9 mouse cellular contexts compared by ENCODE assay signal in genomic region chr17:27048445-27049239, GRCm38 (mm10). TPM values are rescaled to one million over a fixed set of nuclear protein-coding genes. Genes with fewer than 3 reads are reported as not detected.
DNase-seq lines count a peak whose midpoint lies in the region; ATAC-seq and TF ChIP-seq lines count a peak whose summit lies in the region.
"Had no signal": no experiment of that assay in that cellular context is flagged by ENCODE, and none has a peak within 500 bp of the region (broad histone marks: within the 10 kb centered on the region; RNA-seq: fewer than 3 reads in every experiment).

No protein-coding gene starts in this region.

- H3K4me2 ChIP-seq in liver, postnatal 0 days (ENCODE audit: low read depth, low read length) = no peak overlapping the region
- no peak overlapping the region for H3K4me2 ChIP-seq in embryonic facial prominence, embryonic 11.5 days (ENCODE audit: low read depth, low read length)
- H3K4me2 ChIP-seq in neural tube, embryonic 11.5 days (ENCODE audit: low read depth) = no peak overlapping the region
- H3K4me2 ChIP-seq: hindbrain, embryonic 15.5 days had no signal

- 0 out of 2 replicates have a peak overlapping the region, but pooled peaks have one; percentile 8 for H3K27ac ChIP-seq in liver, postnatal 0 days (ENCODE audit: low read depth)
- peak overlapping the region; percentile 38; the same call in 1 of the 2 replicates for H3K27ac ChIP-seq in embryonic facial prominence, embryonic 11.5 days (replicated peaks; ENCODE audit: low read depth, low read length)
- peak overlapping the region; percentile 49; the same call in 1 of the 2 replicates for H3K27ac ChIP-seq in neural tube, embryonic 11.5 days (ENCODE audit: low read depth, low read length)
- H3K27ac ChIP-seq: hindbrain, embryonic 15.5 days; macrophage had no signal

- H3K27me3 ChIP-seq in liver, postnatal 0 days (ENCODE audit: insufficient read depth, low read length) = no peaks in the 10 kb centered on the region
- no peaks in the 10 kb centered on the region for H3K27me3 ChIP-seq in embryonic facial prominence, embryonic 11.5 days (ENCODE audit: control insufficient read depth, insufficient read depth, low read length)
- no peaks in the 10 kb centered on the region for H3K27me3 ChIP-seq in neural tube, embryonic 11.5 days (ENCODE audit: control insufficient read depth, insufficient read depth, low read length)

- TF ChIP-seq CTCF in liver, postnatal 0 days (IDR thresholded peaks at IDR 0.05; ENCODE audit: low read depth) = no peak

- no peaks in the 10 kb centered on the region for H3K36me3 ChIP-seq in liver, postnatal 0 days (replicated peaks; ENCODE audit: insufficient read depth, low read length)
- H3K36me3 ChIP-seq in embryonic facial prominence, embryonic 11.5 days (replicated peaks; ENCODE audit: control insufficient read depth, insufficient read depth, low read depth, low read length) = no peaks in the 10 kb centered on the region
- H3K36me3 ChIP-seq in neural tube, embryonic 11.5 days (ENCODE audit: control insufficient read depth, insufficient read depth, low read length) = no peaks in the 10 kb centered on the region
- H3K36me3 ChIP-seq: hindbrain, embryonic 15.5 days had no signal

- DNase-seq in liver, postnatal 0 days = no peak
- DNase-seq in liver = no peak
- DNase-seq in embryonic facial prominence, embryonic 11.5 days (ENCODE audit: low spot score) = no peak
- peak; percentile 49 to 58 for DNase-seq in heart, postnatal 10 days
- DNase-seq in neural tube, embryonic 11.5 days (ENCODE audit: low spot score) = no peak
- no peak for DNase-seq in cerebellum, adult 9-11 months
- no peak for DNase-seq in cerebellum, postnatal 14 days

- WGBS in liver, postnatal 0 days (ENCODE audit: insufficient replicate concordance) = 73% methylated on average over 14 of the region's 14 CpGs
- 40% methylated on average over 14 of the region's 14 CpGs for WGBS in embryonic facial prominence, embryonic 11.5 days
- 64% methylated on average over 14 of the region's 14 CpGs for whole genome bisulfite sequencing in neural tube, embryonic 11.5 days

- no peak for ATAC-seq in liver, postnatal 0 days
- no peak; the same call in 1 of the 2 replicates for ATAC-seq in embryonic facial prominence, embryonic 11.5 days (replicated peaks; ENCODE audit: insufficient number of reproducible peaks, low FRiP score, low TSS enrichment, low read depth)
- no peak for ATAC-seq in neural tube, embryonic 11.5 days (ENCODE audit: insufficient read depth, low FRiP score, low TSS enrichment)

- H3K9me3 ChIP-seq in liver, postnatal 0 days (ENCODE audit: low read length) = no peaks in the 10 kb centered on the region
- H3K9me3 ChIP-seq in embryonic facial prominence, embryonic 11.5 days (replicated peaks; ENCODE audit: control insufficient read depth, low read length) = no peaks in the 10 kb centered on the region
- H3K9me3 ChIP-seq in neural tube, embryonic 11.5 days (ENCODE audit: control insufficient read depth, low read length) = no peaks in the 10 kb centered on the region
- H3K9me3 ChIP-seq: hindbrain, embryonic 15.5 days had no signal

- intact Hi-C loops in heart, postnatal 10 days (cut with DNase I) = no loop called here

- no peak overlapping the region for H3K9ac ChIP-seq in liver, postnatal 0 days (replicated peaks)
- H3K9ac ChIP-seq in embryonic facial prominence, embryonic 11.5 days (replicated peaks; ENCODE audit: low read length) = peak overlapping the region; percentile 2
- no peak overlapping the region for H3K9ac ChIP-seq in neural tube, embryonic 11.5 days (ENCODE audit: low read length)
- H3K9ac ChIP-seq: hindbrain, embryonic 15.5 days had no signal

- H3K4me1 ChIP-seq in liver, postnatal 0 days (ENCODE audit: insufficient read depth) = peaks cover 2% of the 10 kb centered on the region; the same call in 1 of the 2 replicates
- no peaks in the 10 kb centered on the region for H3K4me1 ChIP-seq in embryonic facial prominence, embryonic 11.5 days (ENCODE audit: control insufficient read depth, insufficient read depth, low read length)
- H3K4me1 ChIP-seq in neural tube, embryonic 11.5 days (ENCODE audit: control insufficient read depth, insufficient read depth, low read length) = no peaks in the 10 kb centered on the region
- H3K4me1 ChIP-seq: hindbrain, embryonic 15.5 days had no signal

- H3K4me3 ChIP-seq in liver, postnatal 0 days (ENCODE audit: low read depth, low read length) = no peak overlapping the region
- no peak overlapping the region for H3K4me3 ChIP-seq in embryonic facial prominence, embryonic 11.5 days (ENCODE audit: low read depth, low read length)
- no peak overlapping the region for H3K4me3 ChIP-seq in neural tube, embryonic 11.5 days (ENCODE audit: low read depth, low read length)
- H3K4me3 ChIP-seq: hindbrain, embryonic 15.5 days had no signal

- TF ChIP-seq EP300 in liver, postnatal 0 days (IDR thresholded peaks at IDR 0.05; ENCODE audit: low read depth) = no peak

RNA-seq across cellular contexts. Expression of gene Itpr3, which starts 8.5 kb away (rescaled TPM):
- 0.36 and 0.45 TPM in 2 replicates for polyA plus RNA-seq in liver, postnatal 0 days (2015; fragmentation: Nextera tagmentation; extraction: Ambion mirVana)
- 1.5 and 1.7 TPM in 2 replicates for polyA plus RNA-seq in embryonic facial prominence, embryonic 11.5 days (2014; fragmentation: Nextera tagmentation; extraction: Ambion mirVana)
- 1 to 10 TPM; 8.0 to 9.0 TPM for total RNA-seq in heart, postnatal 10 days (2021)
- 1.2 and 1.4 TPM in 2 replicates for polyA plus RNA-seq in neural tube, embryonic 11.5 days (2014; fragmentation: Nextera tagmentation; extraction: Ambion mirVana)

RNA-seq across cellular contexts. Expression of gene Bak1, which starts 19.8 kb away (rescaled TPM):
- polyA plus RNA-seq in liver, postnatal 0 days (2015; fragmentation: Nextera tagmentation; extraction: Ambion mirVana) = 2.7 and 2.9 TPM in 2 replicates
- 12.9 and 14.3 TPM in 2 replicates for polyA plus RNA-seq in embryonic facial prominence, embryonic 11.5 days (2014; fragmentation: Nextera tagmentation; extraction: Ambion mirVana)
- 10 to 100 TPM; 40.4 to 43.2 TPM for total RNA-seq in heart, postnatal 10 days (2021)
- polyA plus RNA-seq in neural tube, embryonic 11.5 days (2014; fragmentation: Nextera tagmentation; extraction: Ambion mirVana) = 8.2 and 8.3 TPM in 2 replicates

Comparison
In these comparisons a context has a peak if more than half of its experiments do, and no peak if none do; other contexts are left out.
1. DNase-seq: peak in heart, postnatal 10 days (2 of 2); none in liver, postnatal 0 days (single experiment), liver (single experiment), embryonic facial prominence, embryonic 11.5 days (single experiment), neural tube, embryonic 11.5 days (single experiment), cerebellum, adult 9-11 months (single experiment) and cerebellum, postnatal 14 days (0 of 2).
2. Peak in every context shown above with its lines, with median percentiles within 50 percentile points of each other: H3K27ac ChIP-seq.